Mouse (Mus musculus) kidney, postnatal 25 days (tissue): ENCODE measurements around the gene Fitm1.
A peak's percentile ranks its signal among the peaks of the same experiment; 100 is the strongest.

Experiments used
- DNase-seq, 2 experiments: peaks; one replicate each; pipeline ENCODE4 v3.0.0; 2021; ENCODE audit warnings: mixed read lengths in 2 of 2

Fitm1 gene

DNA sequence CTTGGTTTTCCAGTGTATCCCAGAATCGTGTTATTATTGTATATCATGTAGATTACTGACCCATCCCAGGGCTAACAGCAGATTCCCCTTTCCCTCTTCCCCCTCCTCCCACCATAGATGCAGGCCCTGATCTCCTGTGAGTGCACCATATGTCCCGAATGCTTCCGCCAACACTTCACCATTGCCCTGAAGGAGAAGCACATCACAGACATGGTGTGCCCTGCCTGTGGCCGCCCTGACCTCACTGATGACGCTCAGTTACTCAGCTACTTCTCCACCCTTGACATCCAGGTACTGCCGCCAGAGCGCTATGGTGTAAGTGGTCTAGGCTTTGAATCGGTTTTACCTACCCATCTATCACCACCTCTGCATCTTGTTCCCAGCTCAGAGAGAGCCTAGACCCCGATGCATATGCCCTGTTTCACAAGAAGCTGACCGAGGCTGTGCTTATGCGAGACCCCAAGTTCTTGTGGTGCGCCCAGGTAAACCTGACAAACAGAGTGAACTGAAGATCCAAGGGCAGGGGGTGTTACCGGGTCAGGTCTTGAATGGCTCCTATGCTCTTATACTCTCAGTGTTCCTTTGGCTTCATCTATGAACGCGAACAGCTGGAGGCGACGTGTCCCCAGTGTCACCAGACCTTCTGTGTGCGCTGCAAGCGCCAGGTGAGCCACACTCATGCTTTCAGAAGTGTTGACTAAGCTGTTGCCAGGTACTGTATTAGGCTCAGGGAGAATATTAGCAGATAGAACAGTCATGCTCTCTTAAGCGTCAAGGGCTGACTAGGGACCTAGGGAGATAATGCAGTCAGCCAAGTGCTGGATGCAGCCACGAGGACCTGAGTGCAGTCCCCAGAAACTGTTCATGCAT, 23.3 kb downstream of the Fitm1 start:
- no peak for DNase-seq

DNA sequence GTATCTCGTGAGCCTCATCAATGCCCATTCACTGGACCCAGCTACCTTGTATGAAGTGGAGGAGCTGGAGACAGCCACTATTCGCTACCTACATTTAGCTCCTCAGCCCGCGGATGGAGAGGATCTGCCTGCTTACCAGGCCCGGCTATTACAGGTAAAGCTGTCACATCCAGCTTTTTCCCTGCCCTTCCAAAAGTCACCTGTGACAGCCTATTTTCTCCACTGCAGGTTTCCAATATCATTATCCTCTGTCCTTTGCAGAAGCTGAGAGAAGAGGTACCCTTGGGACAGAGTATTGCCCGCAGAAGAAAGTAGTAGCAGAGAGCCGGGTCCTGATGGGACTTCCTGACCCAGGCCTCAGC, 27.8 kb downstream of the Fitm1 start, which contains the start of gene Irf9:
Gene Irf9 (plus strand): TSS at position 301 of the 362 bp plus-strand sequence.
- no peak for DNase-seq

DNA sequence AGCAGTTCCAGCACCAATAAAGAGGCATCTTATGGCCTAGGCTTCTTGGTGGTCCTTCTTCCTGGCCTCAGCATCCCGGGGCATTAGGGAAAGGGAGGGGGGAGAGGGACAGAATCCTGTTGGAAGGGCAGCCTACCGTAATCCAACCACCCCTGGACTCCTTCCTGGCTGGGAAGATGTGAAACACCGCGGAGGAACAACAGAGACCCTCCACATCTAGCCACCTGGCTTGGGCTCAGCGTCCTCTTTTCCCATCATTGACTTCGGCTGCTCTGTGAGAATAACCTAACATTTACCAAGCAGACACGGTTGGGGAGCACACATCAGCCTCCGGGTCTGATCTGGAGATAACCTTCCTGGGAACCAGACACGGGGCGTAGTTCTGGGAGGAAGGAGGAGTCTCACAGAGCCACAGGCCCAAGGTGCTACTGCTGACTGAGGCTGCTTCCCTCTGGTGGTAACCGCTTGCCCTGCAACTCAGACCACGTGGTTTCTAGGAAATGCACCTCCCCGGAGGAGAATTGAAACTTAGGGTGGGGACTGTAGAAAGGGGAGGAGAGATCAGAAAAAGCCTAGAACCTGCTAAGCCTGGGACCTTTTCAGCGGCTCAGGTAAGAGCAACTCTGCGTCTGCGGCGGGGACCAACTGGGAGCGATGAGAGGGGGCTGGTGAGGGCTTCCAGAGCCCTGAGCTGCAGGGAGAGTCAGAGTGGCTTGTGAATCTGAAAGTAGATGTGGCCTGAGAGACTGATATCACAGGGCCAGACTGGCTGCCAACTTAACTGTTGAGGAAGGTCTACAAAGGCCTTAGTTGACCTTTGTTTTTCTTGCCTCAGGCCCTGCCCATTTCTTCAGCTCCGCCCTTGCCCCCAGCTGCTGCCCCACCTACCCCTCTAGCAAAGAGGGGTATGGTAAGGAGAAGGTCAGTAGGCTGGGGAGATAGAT, 28.5 kb downstream of the Fitm1 start:
- peak; percentile 96 for DNase-seq

DNA sequence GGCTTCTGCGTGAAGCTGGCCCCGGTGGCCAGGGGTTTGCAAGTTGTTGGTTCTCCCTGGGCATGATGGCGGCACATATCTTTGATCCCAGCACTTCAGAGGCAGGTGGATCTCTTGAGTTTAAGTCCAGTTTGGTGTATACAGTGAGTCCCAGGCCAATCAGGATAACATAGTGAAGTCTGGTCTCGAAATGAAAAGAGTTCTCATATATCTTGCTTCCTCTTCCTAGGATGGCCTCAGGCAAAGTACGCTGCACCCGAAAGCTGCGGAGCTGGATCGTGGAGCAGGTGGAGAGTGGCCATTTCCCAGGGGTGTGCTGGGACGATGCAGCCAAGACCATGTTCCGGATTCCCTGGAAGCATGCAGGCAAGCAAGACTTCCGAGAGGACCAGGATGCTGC, 29.4 kb downstream of the Fitm1 start:
- DNase-seq: peak in 1 of 2 experiments; percentile 36

DNA sequence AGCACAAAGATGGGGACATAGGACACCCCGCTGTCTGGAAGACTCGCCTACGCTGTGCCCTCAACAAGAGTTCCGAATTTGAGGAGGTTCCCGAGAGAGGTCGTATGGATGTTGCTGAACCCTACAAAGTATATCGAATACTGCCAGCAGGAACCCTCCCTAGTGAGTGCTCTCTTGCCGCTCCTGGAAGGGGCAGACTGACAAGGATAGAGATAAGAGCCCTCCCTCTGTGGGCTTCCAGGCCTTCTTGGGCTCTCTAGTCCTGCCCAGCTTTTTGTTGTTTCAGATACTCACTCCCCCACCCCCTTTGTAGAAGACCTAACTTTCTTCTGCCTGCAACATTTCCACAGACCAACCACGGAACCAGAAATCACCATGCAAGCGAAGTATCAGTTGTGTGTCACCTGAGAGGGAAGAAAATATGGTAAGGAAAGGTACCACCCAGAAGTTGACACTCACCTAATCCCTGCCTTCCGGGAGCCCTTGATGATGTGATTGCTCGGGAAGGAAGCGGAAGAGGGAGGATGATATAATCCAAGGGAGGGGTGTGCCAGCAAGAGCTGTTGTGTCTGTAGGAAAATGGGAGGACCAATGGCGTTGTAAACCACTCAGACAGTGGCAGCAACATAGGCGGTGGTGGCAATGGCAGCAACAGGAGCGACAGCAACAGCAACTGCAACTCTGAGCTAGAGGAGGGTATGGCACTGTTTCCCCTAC, 30.5 kb downstream of the Fitm1 start:
- DNase-seq: no peak

DNA sequence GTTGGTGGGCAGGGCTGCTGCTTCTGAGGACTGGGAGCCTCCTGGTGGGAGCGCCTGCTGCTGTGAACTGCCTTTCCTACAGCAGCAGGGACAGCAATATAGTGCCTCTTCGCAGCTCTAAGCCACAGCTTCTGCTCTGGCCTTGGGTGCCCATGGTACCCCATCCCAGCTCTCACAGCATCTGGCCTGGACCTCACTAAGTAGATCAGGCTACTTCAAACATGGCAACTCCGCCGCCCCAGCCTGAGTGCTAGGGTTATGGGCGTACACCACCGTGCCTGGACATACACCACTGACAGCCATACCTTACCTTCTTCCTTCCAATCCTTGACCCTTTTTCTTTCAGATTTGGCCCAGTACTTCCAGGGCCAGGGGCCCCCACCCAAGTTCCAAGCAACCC, 32.9 kb downstream of the Fitm1 start:
- DNase-seq: peak in 1 of 2 experiments; percentile 34

DNA sequence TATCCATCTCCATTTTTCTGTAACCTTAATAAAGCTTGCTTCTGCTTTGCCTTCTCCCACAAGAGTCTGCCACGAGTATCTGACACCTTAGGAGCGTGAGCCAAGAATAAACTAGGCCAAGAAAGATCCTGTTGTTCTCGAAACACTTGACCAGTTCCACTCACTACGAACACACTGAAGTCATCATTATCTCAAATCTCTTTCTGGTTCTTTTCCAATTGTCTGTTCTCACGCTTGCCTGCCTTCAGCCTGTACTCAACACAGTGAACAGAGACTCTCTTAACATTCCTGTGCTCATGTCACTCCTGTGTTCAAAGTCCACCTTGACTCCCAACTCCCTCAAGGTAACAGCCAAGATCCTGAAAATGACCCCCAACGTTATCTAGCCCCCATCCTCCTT, 37.9 kb downstream of the Fitm1 start:
- peak in 1 of 2 experiments; percentile 32 for DNase-seq

DNA sequence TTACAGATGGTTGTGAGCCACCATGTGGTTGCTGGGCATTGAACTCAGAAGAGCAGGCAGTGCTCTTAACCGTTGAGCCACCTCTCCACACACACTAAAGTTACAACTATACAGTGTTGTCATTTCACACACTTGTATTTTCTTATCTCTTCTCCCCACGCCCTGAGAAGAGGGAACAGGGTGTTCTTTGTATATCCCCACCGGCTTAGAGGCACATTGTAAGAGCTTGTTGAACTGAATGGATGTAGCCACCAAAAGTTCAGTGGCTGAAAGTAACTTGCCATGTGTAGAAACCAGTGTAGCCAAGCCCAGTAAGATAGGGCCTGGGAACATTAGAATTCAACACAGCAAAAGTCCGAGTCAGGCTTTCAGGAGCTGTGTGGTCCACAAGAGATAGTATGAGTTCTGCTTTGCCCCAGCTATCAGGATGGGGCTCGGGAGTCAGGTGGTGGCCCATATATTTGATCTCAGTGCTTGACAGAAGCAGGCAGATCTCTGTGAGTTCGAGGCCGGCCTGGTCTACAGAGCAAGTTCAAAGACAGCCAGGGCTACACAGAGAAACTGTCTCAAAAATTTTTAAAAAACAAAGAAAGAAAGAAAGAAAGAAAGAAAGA, 39.3 kb downstream of the Fitm1 start:
- DNase-seq: no peak

DNA sequence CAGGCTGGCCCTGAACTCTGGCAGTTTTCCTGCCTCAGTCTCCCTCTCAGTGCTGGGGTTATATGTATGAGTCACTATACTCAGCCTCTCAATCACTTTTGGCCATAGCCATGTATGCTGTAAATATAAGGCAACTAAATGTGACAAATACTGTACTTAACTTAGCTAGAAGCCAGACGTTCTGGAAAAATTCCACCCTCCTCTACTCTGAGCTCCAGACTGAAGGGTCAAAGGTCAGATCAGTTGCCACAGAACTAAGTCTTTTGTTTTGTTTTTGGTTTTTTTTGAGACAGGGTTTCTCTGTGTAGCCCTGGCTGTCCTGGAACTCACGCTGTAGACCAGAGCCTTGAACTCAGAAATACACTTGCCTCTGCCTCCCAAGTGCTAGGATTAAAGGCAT, 40.5 kb downstream of the Fitm1 start:
- no peak for DNase-seq

DNA sequence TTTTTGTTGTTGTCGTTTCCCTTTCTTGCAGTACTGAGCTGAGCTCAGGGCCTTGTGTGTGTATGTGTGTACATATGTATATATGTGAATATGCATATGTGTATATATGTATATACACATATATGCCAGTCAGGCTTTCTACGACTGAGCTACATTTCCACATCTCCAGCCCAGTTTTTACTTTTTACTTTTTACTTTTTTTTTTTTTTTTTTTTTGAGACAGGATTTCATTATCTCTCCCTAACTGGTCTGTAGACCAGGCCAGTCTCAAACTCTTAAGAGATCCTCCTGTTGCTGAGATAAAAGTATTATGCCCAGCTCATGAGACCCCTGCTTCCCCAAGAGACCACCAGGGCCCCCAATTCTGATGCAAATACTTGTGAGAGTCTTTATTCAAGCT, 41.4 kb downstream of the Fitm1 start:
- no peak for DNase-seq

DNA sequence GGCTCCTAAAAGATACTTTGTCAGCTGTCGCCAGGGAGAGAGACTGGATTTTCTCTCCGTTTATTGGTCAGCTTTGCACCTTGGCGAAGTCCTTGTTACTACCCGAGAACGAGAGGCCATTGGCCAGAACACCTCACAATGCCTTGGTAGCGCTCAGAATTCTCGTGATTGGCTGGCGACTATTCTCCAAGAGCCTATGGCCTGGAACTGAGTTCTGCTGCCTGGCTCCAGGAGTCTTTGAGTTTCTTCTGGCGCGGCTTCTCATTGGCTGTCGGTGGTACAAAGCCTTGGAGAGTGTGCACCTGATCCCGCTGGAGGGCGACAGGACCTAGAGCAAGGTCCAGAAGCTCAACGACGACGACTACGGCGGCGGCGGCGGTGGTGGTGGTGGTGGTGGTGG, 42.4 kb downstream of the Fitm1 start, which contains the start of gene Rec8:
Gene Rec8 (plus strand): TSS at position 216 of the 400 bp plus-strand sequence.
- peak; percentile 50 to 82 for DNase-seq

DNA sequence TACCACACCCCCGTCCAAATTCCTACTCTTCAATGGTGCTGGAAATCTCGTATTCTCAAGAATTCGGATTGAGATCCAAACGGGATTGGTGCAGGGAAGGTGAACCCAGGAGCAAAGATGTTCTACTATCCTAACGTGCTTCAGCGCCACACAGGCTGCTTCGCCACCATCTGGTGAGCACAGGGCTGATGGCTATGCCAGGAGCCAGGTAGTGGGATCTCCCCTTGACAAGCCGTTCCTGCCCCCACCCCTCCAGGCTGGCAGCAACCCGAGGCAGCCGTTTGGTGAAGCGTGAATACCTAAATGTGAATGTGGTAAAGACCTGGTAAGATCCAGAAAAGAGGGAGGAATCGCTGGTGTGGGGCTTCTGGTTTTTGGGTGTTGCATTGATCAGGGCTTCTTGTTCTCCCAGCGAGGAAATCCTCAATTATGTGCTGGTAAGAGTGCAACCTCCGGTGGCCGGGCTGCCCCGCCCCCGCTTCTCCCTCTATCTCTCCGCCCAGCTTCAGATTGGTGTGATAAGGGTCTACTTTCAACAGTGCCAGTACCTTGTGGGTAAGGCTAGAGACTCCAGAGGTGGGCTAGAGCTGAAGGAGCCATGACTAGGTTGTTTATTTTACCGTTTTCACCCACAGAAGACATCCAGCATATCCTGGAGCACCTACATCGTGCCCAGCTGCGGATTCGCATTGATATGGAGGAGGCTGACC, 43.2 kb downstream of the Fitm1 start:
- peak in 1 of 2 experiments; percentile 29 for DNase-seq
